Mouse (Mus musculus): ENCODE data around the gene Txlna. TPM values are rescaled to one million over a fixed set of nuclear protein-coding genes. Genes with fewer than 3 reads are reported as not detected.

Gene Txlna
- total RNA-seq (2014; rRNA removed): 8.2 and 10.2 TPM in 2 replicates
- polyA plus RNA-seq (2012; rRNA removed): 11.9 and 15.1 TPM in 2 replicates

GRCm38 (mm10) chr4:129640638-129641467, at the start of gene Txlna:
Txlna (minus strand) TSS chr4:129641065.
- peaks cover 5% of the 10 kb centered on the region; the same call in 1 of the 2 replicates for H3K36me3 ChIP-seq (ENCODE audit: control insufficient read depth, insufficient read depth, low read length)
- peaks cover 8% of the 10 kb centered on the region; the same call in 1 of the 2 replicates for H3K79me2 ChIP-seq (ENCODE audit: control insufficient read depth, insufficient read depth, low read length)
- no peak for TF ChIP-seq CTCF (IDR thresholded peaks at IDR 0.05; ENCODE audit: low read depth, low read length)
- 0 out of 2 replicates have a peak, but pooled peaks have one; percentile 49 for TF ChIP-seq POLR2A (IDR thresholded peaks at IDR 0.05; ENCODE audit: extremely low read depth, insufficient read depth, low read length)
- no peaks in the 10 kb centered on the region for H3K27me3 ChIP-seq (ENCODE audit: control insufficient read depth, insufficient read depth, low read length)
- H3K4me3 ChIP-seq (ENCODE audit: insufficient read depth, low read depth, low read length): peak within 1 kb of the TSS; percentile 78
- peaks cover 10% of the 10 kb centered on the region for H3K4me1 ChIP-seq (ENCODE audit: control insufficient read depth, insufficient read depth, low read length)
- H3K9ac ChIP-seq (ENCODE audit: low read depth, low read length): peak within 1 kb of the TSS; percentile 85
- H3K27ac ChIP-seq (replicated peaks; ENCODE audit: insufficient read depth, low read depth, low read length): peak within 1 kb of the TSS; percentile 82
- peak; percentile 88 for DNase-seq (ENCODE audit: extremely low read depth, low read depth, low spot score)
- WGBS: under 1% methylated on average over 60 of the region's 60 CpGs

GRCm38 (mm10) chr4:129684531-129684930, 43.7 kb upstream of the Txlna start:
- Histone ChIP-seq H3K9ac (ENCODE audit: low read depth, low read length) (no peak overlapping the region), H3K79me2 (ENCODE audit: control insufficient read depth, insufficient read depth, low read length) (no peaks in the 10 kb centered on the region), H3K4me3 (ENCODE audit: insufficient read depth, low read depth, low read length) (no peak overlapping the region), H3K4me1 (ENCODE audit: control insufficient read depth, insufficient read depth, low read length) (no peaks in the 10 kb centered on the region), H3K27ac (replicated peaks; ENCODE audit: insufficient read depth, low read depth, low read length) (no peak overlapping the region), H3K36me3 (ENCODE audit: control insufficient read depth, insufficient read depth, low read length) (peaks cover 17% of the 10 kb centered on the region), H3K27me3 (ENCODE audit: control insufficient read depth, insufficient read depth, low read length) (no peaks in the 10 kb centered on the region)
- DNase-seq (ENCODE audit: extremely low read depth, low read depth, low spot score): no peak
- TF ChIP-seq POLR2A (IDR thresholded peaks at IDR 0.05; ENCODE audit: extremely low read depth, insufficient read depth, low read length) (no peak), CTCF (IDR thresholded peaks at IDR 0.05; ENCODE audit: low read depth, low read length) (no peak)
- WGBS: 92% methylated on average over 6 of the region's 6 CpGs

- no peaks in the 10 kb centered on the region for H3K27me3 ChIP-seq (ENCODE audit: control insufficient read depth, insufficient read depth, low read length)
- H3K4me3 ChIP-seq (ENCODE audit: insufficient read depth, low read depth, low read length): no peak overlapping the region
- no peaks in the 10 kb centered on the region for H3K4me1 ChIP-seq (ENCODE audit: control insufficient read depth, insufficient read depth, low read length)
- no peak for DNase-seq (ENCODE audit: extremely low read depth, low read depth, low spot score)
- WGBS: 92% methylated on average over 11 of the region's 11 CpGs
- no peak overlapping the region for H3K27ac ChIP-seq (replicated peaks; ENCODE audit: insufficient read depth, low read depth, low read length)
- H3K79me2 ChIP-seq (ENCODE audit: control insufficient read depth, insufficient read depth, low read length): no peaks in the 10 kb centered on the region
- H3K36me3 ChIP-seq (ENCODE audit: control insufficient read depth, insufficient read depth, low read length): peaks cover 17% of the 10 kb centered on the region
- no peak overlapping the region for H3K9ac ChIP-seq (ENCODE audit: low read depth, low read length)
- TF ChIP-seq CTCF (IDR thresholded peaks at IDR 0.05; ENCODE audit: low read depth, low read length) (no peak), POLR2A (IDR thresholded peaks at IDR 0.05; ENCODE audit: extremely low read depth, insufficient read depth, low read length) (no peak)
These were observed 43.1 kb upstream of the Txlna start for GRCm38 (mm10) chr4:129683901-129684493.

- no peaks in the 10 kb centered on the region for H3K4me1 ChIP-seq (ENCODE audit: control insufficient read depth, insufficient read depth, low read length)
- no peak overlapping the region for H3K4me3 ChIP-seq (ENCODE audit: insufficient read depth, low read depth, low read length)
- 96% methylated on average over 11 of the region's 11 CpGs for WGBS
- H3K79me2 ChIP-seq (ENCODE audit: control insufficient read depth, insufficient read depth, low read length): no peaks in the 10 kb centered on the region
- no peak overlapping the region for H3K9ac ChIP-seq (ENCODE audit: low read depth, low read length)
- no peaks in the 10 kb centered on the region for H3K27me3 ChIP-seq (ENCODE audit: control insufficient read depth, insufficient read depth, low read length)
- no peak for DNase-seq (ENCODE audit: extremely low read depth, low read depth, low spot score)
- no peak overlapping the region for H3K27ac ChIP-seq (replicated peaks; ENCODE audit: insufficient read depth, low read depth, low read length)
- H3K36me3 ChIP-seq (ENCODE audit: control insufficient read depth, insufficient read depth, low read length): peaks cover 15% of the 10 kb centered on the region
- TF ChIP-seq CTCF (IDR thresholded peaks at IDR 0.05; ENCODE audit: low read depth, low read length) (0 out of 2 replicates have a peak, but pooled peaks have one; percentile 3), POLR2A (IDR thresholded peaks at IDR 0.05; ENCODE audit: extremely low read depth, insufficient read depth, low read length) (no peak)
These were observed 41.0 kb upstream of the Txlna start for GRCm38 (mm10) chr4:129681837-129682236.

- Histone ChIP-seq H3K27ac (replicated peaks; ENCODE audit: insufficient read depth, low read depth, low read length) (peak overlapping the region; percentile 64), H3K4me3 (ENCODE audit: insufficient read depth, low read depth, low read length) (peak overlapping the region; percentile 94)
These were observed 32.1 kb upstream of the Txlna start for GRCm38 (mm10) chr4:129672878-129673449.

More at GRCm38 (mm10) chr4:129672878-129673449, 32.1 kb upstream of the Txlna start:
- peaks cover 6% of the 10 kb centered on the region; the same call in 1 of the 2 replicates for H3K79me2 ChIP-seq (ENCODE audit: control insufficient read depth, insufficient read depth, low read length)
- no peaks in the 10 kb centered on the region for H3K27me3 ChIP-seq (ENCODE audit: control insufficient read depth, insufficient read depth, low read length)
- DNase-seq (ENCODE audit: extremely low read depth, low read depth, low spot score): no peak
- WGBS: 5% methylated on average over 10 of the region's 10 CpGs
- H3K36me3 ChIP-seq (ENCODE audit: control insufficient read depth, insufficient read depth, low read length): peaks cover 1% of the 10 kb centered on the region; the same call in 1 of the 2 replicates
- peaks cover 7% of the 10 kb centered on the region for H3K4me1 ChIP-seq (ENCODE audit: control insufficient read depth, insufficient read depth, low read length)
- no peak for TF ChIP-seq CTCF (IDR thresholded peaks at IDR 0.05; ENCODE audit: low read depth, low read length)
- TF ChIP-seq POLR2A (IDR thresholded peaks at IDR 0.05; ENCODE audit: extremely low read depth, insufficient read depth, low read length): no peak
- H3K9ac ChIP-seq (ENCODE audit: low read depth, low read length): peak overlapping the region; percentile 43

Measured in liver, adult 2 months (tissue).